Mouse (Mus musculus) neural tube, embryonic 12.5 days (tissue): ENCODE data around the gene Egfr. TPM values are rescaled to one million over a fixed set of nuclear protein-coding genes. Genes with fewer than 3 reads are reported as not detected.

Experiments
- ATAC-seq: fragments of 200-750 bp; cut with Nextera tagmentation; 2 replicates; pipeline ENCODE4 v1.8.0; 2017; ENCODE audit warnings: low read depth, mild to moderate bottlenecking, moderate TSS enrichment, moderate library complexity; ENCODE audit not compliant: low FRiP score
- H3K27ac ChIP-seq: fragments of 300-500 bp; sonication (generic); 2 replicates; pipeline ENCODE4 v1.5.1; 2016
- H3K27me3 ChIP-seq: fragments of 300-500 bp; sonication (generic); replicated peaks from 2 replicates; pipeline ENCODE4 v1.6.1; 2016; ENCODE audit warnings: mild to moderate bottlenecking
- H3K36me3 ChIP-seq: fragments of 300-500 bp; sonication (generic); 2 replicates; pipeline ENCODE4 v1.6.1; 2016; ENCODE audit warnings: mild to moderate bottlenecking
- H3K4me1 ChIP-seq: fragments of 300-500 bp; sonication (generic); 2 replicates; pipeline ENCODE4 v1.6.1; 2016
- H3K4me2 ChIP-seq: fragments of 300-500 bp; sonication (generic); replicated peaks from 2 replicates; pipeline ENCODE4 v1.6.1; 2016; ENCODE audit warnings: mild to moderate bottlenecking
- H3K4me3 ChIP-seq: fragments of 300-500 bp; sonication (generic); 2 replicates; pipeline ENCODE4 v1.5.1; 2016
- H3K9ac ChIP-seq: fragments of 300-500 bp; sonication (generic); 2 replicates; pipeline ENCODE4 v1.6.1; 2016; ENCODE audit warnings: mild to moderate bottlenecking
- H3K9me3 ChIP-seq: fragments of 300-500 bp; sonication (generic); 2 replicates; pipeline ENCODE4 v1.6.1; 2016; ENCODE audit warnings: mild to moderate bottlenecking
- WGBS: fragments of 180-500 bp; shearing (Covaris S2); methylation state at CpG from one replicate; pipeline ENCODE4 v1.1.7; 2016; 5-methylcytosine and 5-hydroxymethylcytosine counted together
- polyA plus RNA-seq: library from polyadenylated mRNA; unstranded; fragments of >200 nt; fragmentation: Nextera tagmentation; extraction: Ambion mirVana; gene quantifications from 2 replicates; pipeline ENCODE4 v1.2.1, GENCODE M21; 2016

Gene Egfr
- polyA plus RNA-seq, 1 experiment from 2014 or later = 4.4 TPM

GRCm38 (mm10) chr11:16956115-16956862, 204.3 kb downstream of the Egfr start:
- Histone ChIP-seq H3K4me1 (peaks cover 7% of the 10 kb centered on the region; the same call in 1 of the 2 replicates), H3K9me3 (no peaks in the 10 kb centered on the region), H3K36me3 (no peaks in the 10 kb centered on the region), H3K27me3 (no peaks in the 10 kb centered on the region), H3K4me3 (no peak overlapping the region), H3K4me2 (no peak overlapping the region), H3K9ac (no peak overlapping the region), H3K27ac (no peak overlapping the region)
- WGBS = 89% methylated on average over 6 of the region's 6 CpGs
- ATAC-seq = no peak

- Histone ChIP-seq H3K4me2 (no peak overlapping the region), H3K4me3 (no peak overlapping the region), H3K9me3 (no peaks in the 10 kb centered on the region), H3K9ac (no peak overlapping the region), H3K4me1 (peaks cover under 1% of the 10 kb centered on the region; the same call in 1 of the 2 replicates), H3K27ac (no peak overlapping the region), H3K27me3 (no peaks in the 10 kb centered on the region), H3K36me3 (no peaks in the 10 kb centered on the region)
- 93% methylated on average over 6 of the region's 6 CpGs for WGBS
- no peak for ATAC-seq
Observed at GRCm38 (mm10) chr11:16957030-16957429, 205.0 kb downstream of the Egfr start.

GRCm38 (mm10) chr11:16958520-16958919, 206.5 kb downstream of the Egfr start:
- Histone ChIP-seq H3K36me3 (no peaks in the 10 kb centered on the region), H3K4me1 (no peaks in the 10 kb centered on the region), H3K9me3 (no peaks in the 10 kb centered on the region), H3K4me3 (no peak overlapping the region), H3K4me2 (no peak overlapping the region), H3K27me3 (no peaks in the 10 kb centered on the region), H3K27ac (no peak overlapping the region), H3K9ac (no peak overlapping the region)
- no peak for ATAC-seq
- WGBS = 91% methylated on average over 1 of the region's 1 CpGs

Other genes with a start within 250 kb of the Egfr start
- 33.2 and 39.1 TPM in 2 replicates for gene Sec61g, start 243.7 kb upstream of the Egfr start, polyA plus RNA-seq
- 1.0 and 1.6 TPM in 2 replicates for gene Fbxo48, start 199.2 kb downstream of the Egfr start, polyA plus RNA-seq